Mouse (Mus musculus) cerebellum, postnatal 14 days (tissue): ENCODE results near the gene 4930430F08Rik.
"Not testable (repeated sequence)": the region's sequence is repeated elsewhere in the genome, so short reads cannot be mapped to it uniquely, and the experiment has no call there.

Experiments used
- DNase-seq, 2 experiments: peaks; one replicate each; pipeline ENCODE4 v3.0.0; 2021; ENCODE audit warnings: mixed read lengths in 2 of 2

4930430F08Rik gene

GRCm38 (mm10) chr10:100590323-100590722, at the start of gene 4930430F08Rik, which contains the start of gene 1700017N19Rik:
Gene 4930430F08Rik (minus strand): TSS chr10:100590423.
Gene 1700017N19Rik (plus strand): TSS chr10:100590484.
- no peak for DNase-seq

DNA sequence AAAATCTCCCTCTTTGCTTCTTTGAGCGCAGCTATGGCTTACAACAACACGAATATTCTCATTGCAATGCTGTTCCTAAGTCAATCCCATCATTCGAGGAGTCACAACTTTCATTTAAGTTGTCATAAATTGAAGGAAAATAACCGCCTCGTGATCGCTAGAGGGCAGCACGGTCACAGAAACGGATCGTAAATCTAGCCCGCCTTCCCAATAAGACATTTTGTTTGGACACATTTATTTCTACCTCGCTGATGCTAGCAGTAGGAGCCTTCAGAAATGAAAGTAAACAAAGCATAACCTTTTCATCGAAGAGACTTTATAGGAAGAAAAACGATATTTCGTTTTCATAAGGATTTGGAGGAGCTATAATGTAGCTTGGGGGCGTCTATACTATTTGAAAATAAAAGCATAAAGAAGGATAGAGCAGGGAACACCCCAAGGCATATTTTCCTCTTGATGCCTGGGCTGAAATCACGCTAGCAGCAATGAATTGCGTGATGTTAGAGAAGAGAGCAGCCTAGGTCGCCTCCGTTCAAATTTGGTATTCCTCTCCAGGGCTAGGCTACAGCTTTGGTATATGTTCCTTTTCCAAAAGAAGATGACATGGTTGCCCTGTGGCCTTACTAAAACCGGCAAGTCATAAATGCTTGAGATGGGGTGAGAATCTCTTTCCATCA, 39.7 kb upstream of the 4930430F08Rik start:
- peak; percentile 84 to 85 for DNase-seq

DNA sequence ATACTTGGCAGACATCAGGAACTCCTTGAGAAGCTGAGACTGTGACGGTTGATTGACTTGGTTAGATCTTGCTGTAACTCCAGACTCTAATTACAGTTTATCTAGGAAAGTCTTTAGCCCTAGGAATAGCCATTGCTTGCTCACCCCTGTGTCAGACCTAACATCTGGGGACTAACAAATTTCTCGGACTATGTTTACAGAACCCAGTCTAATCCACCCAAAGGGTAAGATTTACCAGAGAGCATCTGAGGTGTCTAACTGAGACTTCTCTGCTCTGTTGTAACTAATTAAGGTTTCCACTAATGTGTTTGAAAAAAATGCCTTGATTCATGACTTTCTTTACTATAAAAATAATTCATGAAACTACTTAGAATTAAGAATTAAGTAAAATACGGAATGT, 32.3 kb upstream of the 4930430F08Rik start:
- no peak for DNase-seq

- peak in 1 of 2 experiments; percentile 11 for DNase-seq
Measured at GRCm38 (mm10) chr10:100620040-100620439, 29.8 kb upstream of the 4930430F08Rik start.

DNA sequence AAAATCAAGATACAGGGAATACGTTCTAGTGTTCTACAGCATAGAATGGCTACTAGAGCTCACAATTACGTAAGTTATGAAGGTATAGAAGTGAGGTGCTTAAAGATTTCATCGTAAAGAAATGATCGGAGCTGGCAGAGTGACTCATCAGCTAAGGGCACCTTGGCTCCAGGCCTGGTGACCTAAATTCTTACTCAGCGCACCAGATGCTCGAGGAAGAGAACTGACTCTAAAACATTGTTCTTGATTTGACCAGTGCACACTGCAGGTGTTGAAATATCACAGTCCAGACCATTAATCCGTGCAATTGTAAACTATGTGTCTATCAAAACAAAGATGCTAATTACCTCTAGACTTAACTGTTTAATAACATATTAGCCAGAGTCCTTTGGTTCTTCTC, 29.3 kb upstream of the 4930430F08Rik start:
- DNase-seq, result peak; percentile 24 to 44

DNA sequence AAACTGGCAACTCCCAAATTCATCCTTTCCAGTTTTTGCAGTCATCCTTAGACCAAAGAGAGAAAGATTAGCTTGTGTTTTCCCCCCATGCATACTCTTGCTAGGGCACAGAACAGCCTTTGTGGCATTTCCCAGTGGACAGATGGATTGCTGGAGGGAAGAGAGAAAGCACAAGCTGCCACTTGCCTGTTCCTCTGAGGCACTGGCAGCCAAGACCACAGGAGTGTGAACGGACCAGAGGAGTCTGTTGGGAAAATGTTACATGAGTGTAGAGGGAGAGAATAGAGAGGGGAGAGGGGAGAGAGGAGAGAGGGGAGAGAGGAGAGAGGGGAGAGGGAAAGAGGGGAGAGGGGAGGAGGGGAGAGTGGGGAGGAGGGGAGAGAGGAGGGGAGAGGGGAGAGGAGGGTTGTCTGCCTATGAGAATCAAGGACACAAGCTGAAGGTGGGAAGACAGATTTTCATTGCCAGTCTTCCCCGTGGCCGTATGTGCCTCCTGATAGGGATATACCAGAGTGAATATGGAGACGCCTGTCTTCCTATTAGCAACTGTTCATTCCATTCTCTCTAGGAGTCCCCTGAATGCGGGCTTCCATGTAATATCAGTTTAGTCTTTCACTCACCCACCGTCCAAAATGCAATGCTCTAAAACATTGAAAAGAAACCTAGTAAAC, 27.1 kb upstream of the 4930430F08Rik start:
- DNase-seq, result peak; percentile 78 to 79

GRCm38 (mm10) chr10:100604254-100604653, 14.0 kb upstream of the 4930430F08Rik start:
- peak; percentile 61 to 65 for DNase-seq

- no peak for DNase-seq
Measured at GRCm38 (mm10) chr10:100603511-100603910, 13.3 kb upstream of the 4930430F08Rik start.

DNA sequence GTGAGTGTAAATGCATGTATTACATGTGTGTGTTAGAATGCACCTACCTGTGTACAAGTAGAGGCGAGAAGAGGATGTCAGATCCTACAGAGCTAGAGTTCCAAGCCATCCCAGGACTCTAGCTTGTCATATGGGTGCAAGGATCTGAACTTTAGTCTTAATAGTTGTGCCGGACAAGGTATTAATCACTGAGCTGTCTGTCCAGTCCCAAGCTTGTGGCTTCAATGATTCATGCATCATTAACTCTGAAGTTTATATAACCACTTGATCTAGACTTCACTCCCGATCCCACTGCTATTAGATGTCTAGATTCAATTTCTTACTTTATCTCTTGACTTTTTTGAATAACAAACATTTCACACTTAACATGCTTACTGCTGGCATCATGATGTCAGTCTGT, 8.1 kb upstream of the 4930430F08Rik start:
- DNase-seq, result no peak

DNA sequence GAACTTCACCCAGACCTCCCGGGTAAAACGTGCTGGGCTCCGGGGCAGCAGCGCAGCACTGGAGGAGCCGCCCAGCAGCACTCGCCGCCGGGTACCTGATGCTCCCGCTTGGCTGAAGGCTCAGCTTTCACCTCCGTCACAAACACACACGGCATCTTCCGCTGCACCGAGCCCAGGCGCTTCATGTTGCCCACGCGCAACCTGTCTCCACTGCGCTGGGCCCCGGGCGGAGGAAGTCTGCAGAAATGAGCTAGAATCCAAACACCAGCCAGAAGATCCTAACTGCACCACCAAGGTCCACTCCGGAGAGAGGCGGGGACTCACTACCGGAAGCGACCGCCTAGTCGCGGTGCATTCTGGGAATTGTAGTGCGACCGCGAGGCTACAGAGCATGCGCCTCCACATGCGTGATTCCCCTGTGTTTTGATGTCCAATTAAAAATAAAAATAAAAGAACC, 1.3 kb downstream of the 4930430F08Rik start:
- DNase-seq, result peak; percentile 96 to 97

DNA sequence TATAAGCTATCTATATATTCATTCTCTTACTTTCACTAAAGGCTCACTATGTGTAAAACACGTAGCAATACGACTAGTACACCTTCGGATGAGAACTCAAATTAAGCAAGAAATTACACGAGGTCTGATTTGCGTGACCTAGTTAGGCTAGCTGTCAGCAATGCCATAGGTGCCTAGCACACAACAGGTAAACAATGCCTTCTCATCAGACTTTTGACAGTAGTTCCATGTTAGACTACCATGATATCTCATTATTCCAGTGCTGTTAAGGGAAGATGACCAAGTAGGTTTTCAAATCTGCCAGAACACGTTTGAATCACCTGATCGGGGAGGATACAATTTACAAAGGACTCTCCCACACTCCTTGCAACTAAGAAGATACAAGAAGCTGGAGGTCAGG, 1.7 kb downstream of the 4930430F08Rik start:
- no peak for DNase-seq

- DNase-seq, result no peak
Measured at GRCm38 (mm10) chr10:100584178-100584577, 6.0 kb downstream of the 4930430F08Rik start.

GRCm38 (mm10) chr10:100575294-100575693, 14.9 kb downstream of the 4930430F08Rik start:
- no peak for DNase-seq

GRCm38 (mm10) chr10:100574505-100575149, 15.6 kb downstream of the 4930430F08Rik start:
- no peak for DNase-seq

DNA sequence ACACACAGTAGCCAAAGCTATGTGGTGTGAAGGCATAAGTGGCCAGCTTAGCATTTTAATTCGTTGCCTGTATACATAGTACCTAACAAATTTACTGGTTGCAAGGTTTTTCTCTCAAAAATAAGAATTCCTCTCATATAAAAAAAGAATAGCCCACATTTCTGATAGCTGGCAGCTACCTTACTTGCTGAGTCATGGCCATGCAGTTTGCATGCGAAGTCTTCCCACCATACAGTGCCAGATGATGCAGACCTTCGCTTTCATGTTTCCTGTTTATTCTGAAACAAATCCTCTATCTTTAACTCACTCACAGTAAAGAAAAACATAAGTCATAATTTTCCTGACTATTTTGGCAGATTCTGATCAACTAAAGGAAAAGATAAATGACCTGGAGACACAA, 18.5 kb downstream of the 4930430F08Rik start:
- DNase-seq, result no peak

GRCm38 (mm10) chr10:100564112-100564511, 26.1 kb downstream of the 4930430F08Rik start:
- DNase-seq, result no peak

- not testable (repeated sequence) for DNase-seq
Measured at GRCm38 (mm10) chr10:100560194-100560883, 29.9 kb downstream of the 4930430F08Rik start.

- DNase-seq, result no peak
Measured at GRCm38 (mm10) chr10:100556566-100557175, 33.6 kb downstream of the 4930430F08Rik start.

DNA sequence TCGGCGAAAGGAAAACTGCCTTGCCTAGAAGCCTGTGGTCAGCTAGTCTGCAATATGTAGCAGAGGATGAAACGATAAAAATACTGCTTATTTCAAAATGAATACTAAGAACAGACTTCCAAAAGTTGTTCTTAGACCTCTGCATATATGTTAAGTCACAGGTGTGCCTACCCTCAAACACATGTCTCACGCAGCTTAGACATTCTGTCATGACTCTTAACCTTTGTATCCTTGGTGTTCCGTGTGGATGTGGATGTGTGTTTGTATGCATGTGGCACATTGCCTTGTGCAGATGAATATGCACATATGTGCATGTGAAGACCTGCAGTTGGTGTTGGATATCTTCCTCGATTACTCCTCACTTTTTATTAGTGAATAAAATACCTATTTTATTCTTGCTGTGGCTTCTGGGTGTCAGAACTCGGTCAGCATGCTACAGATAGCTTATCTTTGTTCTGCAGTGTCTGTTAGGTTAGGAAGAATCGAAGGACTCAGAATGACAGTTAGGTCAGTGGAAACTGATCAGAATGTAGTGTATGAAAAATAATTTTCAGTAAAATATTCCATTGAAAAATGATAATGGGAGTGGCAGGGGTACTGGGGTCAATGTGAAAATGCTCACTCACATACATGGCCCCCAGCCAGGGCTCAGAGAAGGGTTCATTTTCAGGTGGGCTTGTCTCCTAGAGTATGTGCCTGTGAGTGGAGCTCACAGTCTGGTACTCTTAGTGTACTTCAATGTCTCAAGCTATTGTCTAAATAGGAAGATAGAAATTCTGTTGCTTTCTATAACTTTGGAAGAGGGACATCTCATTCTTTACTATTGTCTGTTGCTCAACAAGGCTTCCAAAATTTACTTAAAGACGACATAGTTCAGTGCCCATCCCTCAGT, 65.5 kb downstream of the 4930430F08Rik start:
- DNase-seq, result no peak

GRCm38 (mm10) chr10:100522330-100522729, 67.9 kb downstream of the 4930430F08Rik start:
- no peak for DNase-seq
